Mouse (Mus musculus) heart, adult 2 months (tissue): Measurements from ENCODE around the gene 4930535I16Rik. TPM values are rescaled to one million over a fixed set of nuclear protein-coding genes. Genes with fewer than 3 reads are reported as not detected.

Source experiments
- DNase-seq, 2 experiments: peaks; one replicate each; pipeline ENCODE4 v3.0.0; 2021
- H3K27ac ChIP-seq: fragments of 200-600 bp; 2 replicates; pipeline ENCODE4 v1.8.1; 2022
- H3K27me3 ChIP-seq: fragments of 200-500 bp; 2 replicates; pipeline ENCODE4 v1.6.1; 2012; ENCODE audit warnings: mild to moderate bottlenecking, low read length, inconsistent platforms, mixed read lengths; ENCODE audit not compliant: control insufficient read depth, insufficient read depth
- H3K36me3 ChIP-seq: fragments of 200-500 bp; 2 replicates; pipeline ENCODE4 v1.6.1; 2012; ENCODE audit warnings: low read length, inconsistent platforms; ENCODE audit not compliant: control insufficient read depth, insufficient read depth
- H3K4me1 ChIP-seq: fragments of 200-500 bp; 2 replicates; pipeline ENCODE4 v1.6.1; 2011; ENCODE audit warnings: low read length; ENCODE audit not compliant: control insufficient read depth, insufficient read depth
- H3K4me3 ChIP-seq: fragments of 200-600 bp; 2 replicates; pipeline ENCODE4 v1.8.1; 2022
- H3K79me2 ChIP-seq: fragments of 200-500 bp; replicated peaks from 2 replicates; pipeline ENCODE4 v1.6.1; 2012; ENCODE audit warnings: mild to moderate bottlenecking, inconsistent platforms, low read length, moderate library complexity, mixed read lengths; ENCODE audit not compliant: control insufficient read depth, insufficient read depth
- H3K9ac ChIP-seq: fragments of 200-500 bp; 2 replicates; pipeline ENCODE4 v1.6.1; 2012; ENCODE audit warnings: low read depth, mild to moderate bottlenecking, control low read depth, inconsistent platforms, low read length, mixed read lengths
- CTCF ChIP-seq: fragments of 200-600 bp; IDR thresholded peaks from 2 replicates; pipeline ENCODE4 v1.8.1; 2022; ENCODE audit warnings: antibody characterized with exemption, mild to moderate bottlenecking, moderate library complexity
- EP300 ChIP-seq: fragments of 200-500 bp; IDR thresholded peaks from 2 replicates; pipeline ENCODE4 v1.6.1; 2011; ENCODE audit warnings: low read depth, low read length, control low read depth; ENCODE audit not compliant: insufficient read depth
- POLR2A ChIP-seq: fragments of 200-500 bp; IDR thresholded peaks from 2 replicates; pipeline ENCODE4 v1.6.1; 2011; ENCODE audit warnings: mild to moderate bottlenecking, low read depth, low read length, control low read depth; ENCODE audit not compliant: insufficient read depth
- WGBS: fragments of 180-500 bp; shearing (Covaris S2); methylation state at CpG from one replicate; pipeline ENCODE4 v1.1.7; 2018; 5-methylcytosine and 5-hydroxymethylcytosine counted together
- intact Hi-C: fragments of 180-260 bp; cut with DNase I; formaldehyde crosslinking; loops from one replicate; pipeline ENCODE4 v1.15.1; 2025
- polyA plus RNA-seq: library from polyadenylated mRNA; depleted of rRNA; stranded (reverse); fragments of >200 nt; gene quantifications from 2 replicates; pipeline ENCODE4 v1.2.3, GENCODE M21; 2012
- total RNA-seq, 2 experiments: library from RNA; stranded (reverse); gene quantifications; 2 replicates each; pipeline ENCODE4 v1.2.3; 2021

The 4930535I16Rik gene
- total and polyA plus RNA-seq, 3 experiments = not detected

DNA sequence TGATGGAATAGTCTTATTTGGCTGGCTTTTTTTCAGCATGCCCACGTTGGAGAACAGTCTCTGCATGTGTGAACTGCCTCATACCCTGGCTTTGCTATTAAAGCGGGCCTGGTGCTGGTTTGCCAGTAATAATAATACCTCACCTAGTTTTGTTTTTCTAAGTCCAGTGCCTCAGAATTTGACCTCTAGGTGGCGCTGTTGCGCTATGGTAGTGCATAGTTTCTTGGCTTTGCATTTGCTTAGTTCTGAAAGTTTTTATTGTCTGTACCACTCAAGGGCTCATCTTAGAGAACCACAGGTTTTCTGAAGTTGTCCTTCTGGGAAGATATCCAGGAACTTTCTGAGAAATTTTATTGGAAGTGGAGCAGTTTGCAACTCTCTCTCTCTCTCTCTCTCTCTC is 22.0 kb upstream of the 4930535I16Rik start:
- Histone ChIP-seq H3K27me3 (no peaks in the 10 kb centered on the region), H3K79me2 (no peaks in the 10 kb centered on the region), H3K4me1 (no peaks in the 10 kb centered on the region), H3K4me3 (no peak overlapping the region), H3K9ac (no peak overlapping the region), H3K27ac (no peak overlapping the region), H3K36me3 (no peaks in the 10 kb centered on the region)
- DNase-seq = peak; percentile 50 to 69
- WGBS = 1% methylated on average over 4 of the region's 4 CpGs
- intact Hi-C loops = loop anchor here (10.0 kb wide), 1 partner anchor 735 kb away; no protein-coding TSS in a partner anchor
- no peak for TF ChIP-seq POLR2A
- TF ChIP-seq CTCF = peak; percentile 92

DNA sequence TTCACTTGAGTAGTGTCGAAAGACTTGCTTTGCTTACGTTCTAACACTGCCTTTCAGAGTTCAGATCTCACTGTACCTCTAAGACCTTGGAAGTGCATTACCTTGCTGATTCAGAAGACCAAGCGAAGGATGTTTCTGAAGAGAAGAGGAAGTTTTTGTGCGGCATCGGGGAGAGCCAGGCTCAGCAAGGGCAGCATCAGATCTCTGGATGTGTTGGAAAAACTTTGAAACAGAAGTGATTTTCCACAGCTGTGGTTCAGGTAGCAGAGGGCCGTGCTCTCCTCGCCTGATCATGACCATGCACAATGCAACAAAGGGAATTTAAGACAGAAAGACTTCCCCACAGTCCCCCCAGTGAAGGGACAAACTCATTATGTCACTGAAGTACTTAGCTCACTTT is 18.2 kb upstream of the 4930535I16Rik start:
- Histone ChIP-seq H3K4me3 (no peak overlapping the region), H3K27ac (no peak overlapping the region), H3K9ac (no peak overlapping the region), H3K4me1 (no peaks in the 10 kb centered on the region), H3K36me3 (peaks cover 2% of the 10 kb centered on the region; the same call in 1 of the 2 replicates), H3K27me3 (no peaks in the 10 kb centered on the region), H3K79me2 (no peaks in the 10 kb centered on the region)
- intact Hi-C loops = no loop called here
- no peak for DNase-seq
- WGBS = 91% methylated on average over 7 of the region's 7 CpGs
- TF ChIP-seq EP300 (no peak), CTCF (no peak), POLR2A (no peak)

DNA sequence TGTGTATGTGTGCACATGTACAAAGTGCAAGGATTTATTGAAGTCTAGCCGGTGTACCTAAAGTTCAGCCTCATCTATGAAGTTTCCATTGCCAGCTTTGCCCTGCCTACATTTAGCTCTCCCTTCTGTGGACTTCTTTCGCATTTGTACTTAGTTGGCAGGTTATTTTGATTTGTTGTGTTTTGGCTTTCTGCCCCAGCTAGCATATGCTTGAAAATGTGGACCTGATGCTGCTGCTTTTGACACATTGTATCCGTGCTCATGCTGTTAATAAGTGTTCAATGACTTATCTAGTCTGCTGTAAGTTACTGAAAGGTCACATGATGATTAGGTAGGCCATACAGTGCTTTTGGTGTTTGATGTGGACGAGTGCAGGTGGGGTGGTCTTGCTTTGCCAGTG is 16.5 kb upstream of the 4930535I16Rik start:
- H3K27me3 ChIP-seq = no peaks in the 10 kb centered on the region
- H3K4me3 ChIP-seq = no peak overlapping the region
- intact Hi-C loops = no loop called here
- H3K79me2 ChIP-seq = no peaks in the 10 kb centered on the region
- H3K36me3 ChIP-seq = peaks cover 2% of the 10 kb centered on the region; the same call in 1 of the 2 replicates
- DNase-seq = no peak
- TF ChIP-seq EP300 (no peak), POLR2A (no peak), CTCF (no peak)
- H3K27ac ChIP-seq = no peak overlapping the region
- no peaks in the 10 kb centered on the region for H3K4me1 ChIP-seq
- no peak overlapping the region for H3K9ac ChIP-seq
- 85% methylated on average over 4 of the region's 4 CpGs for WGBS

DNA sequence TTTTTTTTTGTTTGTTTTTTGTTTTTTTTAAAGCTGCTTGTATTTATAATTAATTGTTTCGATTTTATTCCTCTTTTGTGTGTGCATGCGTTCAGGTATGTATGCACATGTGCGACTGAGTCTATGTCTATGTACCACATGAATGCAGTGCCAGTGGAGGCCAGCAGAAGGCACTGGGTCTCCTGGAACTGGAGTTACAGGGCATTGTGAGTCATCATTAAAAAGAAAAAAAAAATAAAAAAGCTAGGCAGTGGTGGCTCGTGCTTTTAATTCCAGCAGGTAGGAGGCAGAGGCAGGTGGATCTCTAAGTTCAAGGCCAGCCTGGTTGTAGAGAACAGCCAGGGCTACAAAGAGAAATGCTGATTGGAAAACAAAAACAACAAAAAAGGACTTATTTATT is 12.2 kb upstream of the 4930535I16Rik start:
- no peak for DNase-seq
- Histone ChIP-seq H3K27ac (no peak overlapping the region), H3K9ac (no peak overlapping the region), H3K36me3 (peaks cover 2% of the 10 kb centered on the region), H3K4me3 (no peak overlapping the region), H3K4me1 (no peaks in the 10 kb centered on the region), H3K79me2 (no peaks in the 10 kb centered on the region), H3K27me3 (no peaks in the 10 kb centered on the region)
- TF ChIP-seq CTCF (no peak), POLR2A (no peak), EP300 (no peak)
- WGBS = 95% methylated on average over 4 of the region's 4 CpGs
- intact Hi-C loops = no loop called here

DNA sequence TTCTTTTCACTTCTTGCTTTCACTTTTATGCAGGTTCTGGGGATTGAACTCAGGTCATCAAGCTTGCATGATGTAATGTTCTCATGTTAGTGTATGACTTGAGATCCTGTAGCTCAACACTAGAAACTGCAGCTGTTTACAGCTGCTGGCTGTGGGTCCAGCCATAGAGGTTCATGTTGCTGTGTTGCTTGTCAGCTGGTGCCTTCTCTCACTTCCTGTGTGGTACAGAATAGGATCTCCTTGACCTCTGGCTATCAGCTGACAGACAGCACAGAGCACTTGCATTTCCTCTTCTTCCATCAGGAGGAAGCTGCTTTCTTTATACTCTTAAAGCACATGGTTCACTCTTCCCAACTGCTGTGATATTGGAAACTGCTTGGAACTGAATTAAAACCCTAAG is 10.1 kb upstream of the 4930535I16Rik start:
- DNase-seq = peak in 1 of 2 experiments; percentile 24
- Histone ChIP-seq H3K36me3 (peaks cover 2% of the 10 kb centered on the region), H3K27ac (no peak overlapping the region), H3K9ac (no peak overlapping the region), H3K4me1 (no peaks in the 10 kb centered on the region), H3K4me3 (no peak overlapping the region), H3K27me3 (no peaks in the 10 kb centered on the region), H3K79me2 (no peaks in the 10 kb centered on the region)
- TF ChIP-seq EP300 = no peak
- TF ChIP-seq CTCF = no peak
- TF ChIP-seq POLR2A = no peak
- intact Hi-C loops = no loop called here

DNA sequence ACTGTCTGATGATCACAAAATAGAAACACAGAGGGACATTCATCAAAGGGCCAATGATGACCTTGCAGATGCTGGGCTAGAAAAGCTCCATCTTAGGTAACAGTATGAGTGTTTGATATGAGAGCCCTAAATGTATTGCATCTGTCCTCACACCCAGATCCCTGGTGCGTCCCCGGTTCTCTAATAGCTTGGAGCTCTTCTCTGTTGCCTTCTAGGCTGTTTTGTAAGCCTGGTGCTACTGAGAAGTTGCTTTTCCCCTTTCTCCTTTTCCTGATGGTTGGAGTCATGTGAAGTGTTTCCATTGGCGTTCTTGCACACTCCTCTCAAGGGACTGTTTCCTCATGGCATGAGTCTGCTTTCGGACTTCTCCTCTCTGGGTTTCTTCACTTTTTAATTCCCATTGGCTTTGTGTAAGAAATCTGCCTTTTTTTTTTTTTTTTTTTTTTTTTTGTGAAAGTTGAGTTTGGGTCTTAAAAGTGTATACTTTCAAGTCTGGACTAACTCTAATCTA is 3.3 kb upstream of the 4930535I16Rik start:
- Histone ChIP-seq H3K79me2 (peaks cover 8% of the 10 kb centered on the region), H3K27ac (no peak overlapping the region), H3K27me3 (no peaks in the 10 kb centered on the region), H3K36me3 (peaks cover 20% of the 10 kb centered on the region), H3K4me1 (peaks cover 5% of the 10 kb centered on the region), H3K4me3 (no peak overlapping the region), H3K9ac (no peak overlapping the region)
- intact Hi-C loops = no loop called here
- 83% methylated on average over 4 of the region's 4 CpGs for WGBS
- TF ChIP-seq CTCF (no peak), POLR2A (no peak), EP300 (no peak)
- no peak for DNase-seq
